Mouse (Mus musculus): ENCODE data around the gene Txndc11. TPM values are rescaled to one million over a fixed set of nuclear protein-coding genes. Genes with fewer than 3 reads are reported as not detected.

Gene Txndc11
- polyA plus RNA-seq, 1 experiment from 2014 or later, result 13.8 TPM

Small RNA genes lying within 50 kb of the gene (microRNA-seq; reads per million reads assigned to microRNA genes)
- 134 reads per million, percentile 56 among the genes with 10 or more reads in this experiment for gene Gm23935

Other genes starting within 250 kb of the Txndc11 start
- gene Snn, start 73.7 kb downstream of the Txndc11 start, polyA plus RNA-seq (2015; fragmentation: Nextera tagmentation; extraction: Ambion mirVana), result 2.4 TPM in 2 replicates
- 45.4 and 52.9 TPM in 2 replicates for gene Litaf, start 68.5 kb downstream of the Txndc11 start, polyA plus RNA-seq (2015; fragmentation: Nextera tagmentation; extraction: Ambion mirVana)
- gene Zc3h7a, start 41.7 kb upstream of the Txndc11 start, polyA plus RNA-seq (2015; fragmentation: Nextera tagmentation; extraction: Ambion mirVana), result 37.8 and 39.1 TPM in 2 replicates
- gene Rsl1d1, start 68.7 kb upstream of the Txndc11 start, polyA plus RNA-seq (2015; fragmentation: Nextera tagmentation; extraction: Ambion mirVana), result 66.9 and 74.3 TPM in 2 replicates
- gene Gspt1, start 119.7 kb upstream of the Txndc11 start, polyA plus RNA-seq (2015; fragmentation: Nextera tagmentation; extraction: Ambion mirVana), result 29.8 and 30.6 TPM in 2 replicates
- not detected in 2 replicates for gene Tnfrsf17, start 179.2 kb upstream of the Txndc11 start, polyA plus RNA-seq (2015; fragmentation: Nextera tagmentation; extraction: Ambion mirVana)
- 4.6 and 5.1 TPM in 2 replicates for gene Snx29, start 188.3 kb upstream of the Txndc11 start, polyA plus RNA-seq (2015; fragmentation: Nextera tagmentation; extraction: Ambion mirVana)